Mouse (Mus musculus): ENCODE measurements around the gene Allc. TPM values are rescaled to one million over a fixed set of nuclear protein-coding genes. Genes with fewer than 3 reads are reported as not detected.

The Allc gene
- polyA plus RNA-seq, 1 experiment = 340 TPM

GRCm38 (mm10) chr12:28584036-28584435 lies 1.7 kb upstream of the Allc start:
- Histone ChIP-seq H3K4me1 (ENCODE audit: control insufficient read depth, insufficient read depth, low read length) (peaks cover 4% of the 10 kb centered on the region), H3K27me3 (ENCODE audit: control insufficient read depth, insufficient read depth, low read length) (no peaks in the 10 kb centered on the region), H3K27ac (ENCODE audit: control insufficient read depth, insufficient read depth, low read depth, low read length) (no peak overlapping the region), H3K4me3 (ENCODE audit: control insufficient read depth, low read depth, low read length) (no peak overlapping the region), H3K36me3 (ENCODE audit: control insufficient read depth, insufficient read depth, low read length) (no peaks in the 10 kb centered on the region)
- TF ChIP-seq CTCF (IDR thresholded peaks at IDR 0.05; ENCODE audit: control insufficient read depth, insufficient read depth, insufficient replicate concordance, low read depth, low read length) (no peak), POLR2A (IDR thresholded peaks at IDR 0.05; ENCODE audit: control insufficient read depth, low read depth, low read length) (no peak)

GRCm38 (mm10) chr12:28579132-28579531 lies 3.2 kb downstream of the Allc start:
- H3K36me3 ChIP-seq (ENCODE audit: control insufficient read depth, insufficient read depth, low read length) = no peaks in the 10 kb centered on the region
- peaks cover 4% of the 10 kb centered on the region for H3K4me1 ChIP-seq (ENCODE audit: control insufficient read depth, insufficient read depth, low read length)
- no peaks in the 10 kb centered on the region for H3K27me3 ChIP-seq (ENCODE audit: control insufficient read depth, insufficient read depth, low read length)
- H3K27ac ChIP-seq (ENCODE audit: control insufficient read depth, insufficient read depth, low read depth, low read length) = no peak overlapping the region
- peak overlapping the region; percentile 79 for H3K4me3 ChIP-seq (ENCODE audit: control insufficient read depth, low read depth, low read length)
- peak; percentile 76; the same call in 1 of the 2 replicates for TF ChIP-seq CTCF (IDR thresholded peaks at IDR 0.05; ENCODE audit: control insufficient read depth, insufficient read depth, insufficient replicate concordance, low read depth, low read length)
- TF ChIP-seq POLR2A (IDR thresholded peaks at IDR 0.05; ENCODE audit: control insufficient read depth, low read depth, low read length) = no peak

- no peaks in the 10 kb centered on the region for H3K27me3 ChIP-seq (ENCODE audit: control insufficient read depth, insufficient read depth, low read length)
- peaks cover 2% of the 10 kb centered on the region; the same call in 1 of the 2 replicates for H3K4me1 ChIP-seq (ENCODE audit: control insufficient read depth, insufficient read depth, low read length)
- no peaks in the 10 kb centered on the region for H3K36me3 ChIP-seq (ENCODE audit: control insufficient read depth, insufficient read depth, low read length)
- TF ChIP-seq POLR2A (IDR thresholded peaks at IDR 0.05; ENCODE audit: control insufficient read depth, low read depth, low read length) = no peak
- no peak for TF ChIP-seq CTCF (IDR thresholded peaks at IDR 0.05; ENCODE audit: control insufficient read depth, insufficient read depth, insufficient replicate concordance, low read depth, low read length)
- no peak overlapping the region for H3K27ac ChIP-seq (ENCODE audit: control insufficient read depth, insufficient read depth, low read depth, low read length)
- peak overlapping the region; percentile 11 for H3K4me3 ChIP-seq (ENCODE audit: control insufficient read depth, low read depth, low read length)
These were observed 4.2 kb downstream of the Allc start for GRCm38 (mm10) chr12:28578147-28578546.

GRCm38 (mm10) chr12:28575366-28576070 lies 6.8 kb downstream of the Allc start:
- TF ChIP-seq POLR2A (IDR thresholded peaks at IDR 0.05; ENCODE audit: control insufficient read depth, low read depth, low read length) (no peak), CTCF (IDR thresholded peaks at IDR 0.05; ENCODE audit: control insufficient read depth, insufficient read depth, insufficient replicate concordance, low read depth, low read length) (no peak)
- Histone ChIP-seq H3K4me1 (ENCODE audit: control insufficient read depth, insufficient read depth, low read length) (peaks cover 2% of the 10 kb centered on the region; the same call in 1 of the 2 replicates), H3K27ac (ENCODE audit: control insufficient read depth, insufficient read depth, low read depth, low read length) (no peak overlapping the region), H3K36me3 (ENCODE audit: control insufficient read depth, insufficient read depth, low read length) (no peaks in the 10 kb centered on the region), H3K4me3 (ENCODE audit: control insufficient read depth, low read depth, low read length) (no peak overlapping the region), H3K27me3 (ENCODE audit: control insufficient read depth, insufficient read depth, low read length) (no peaks in the 10 kb centered on the region)

- H3K27ac ChIP-seq (ENCODE audit: control insufficient read depth, insufficient read depth, low read depth, low read length) = no peak overlapping the region
- H3K36me3 ChIP-seq (ENCODE audit: control insufficient read depth, insufficient read depth, low read length) = no peaks in the 10 kb centered on the region
- TF ChIP-seq CTCF (IDR thresholded peaks at IDR 0.05; ENCODE audit: control insufficient read depth, insufficient read depth, insufficient replicate concordance, low read depth, low read length) (no peak), POLR2A (IDR thresholded peaks at IDR 0.05; ENCODE audit: control insufficient read depth, low read depth, low read length) (no peak)
These were observed 10.1 kb downstream of the Allc start for GRCm38 (mm10) chr12:28572241-28572640.

GRCm38 (mm10) chr12:28552299-28552698 lies 30.0 kb downstream of the Allc start, which contains the start of gene Dcdc2c:
Gene Dcdc2c, minus strand, starts transcription at chr12:28552399.
- H3K36me3 ChIP-seq (ENCODE audit: control insufficient read depth, insufficient read depth, low read length) = no peaks in the 10 kb centered on the region
- no peaks in the 10 kb centered on the region for H3K27me3 ChIP-seq (ENCODE audit: control insufficient read depth, insufficient read depth, low read length)
- no peak within 1 kb of the TSS for H3K27ac ChIP-seq (ENCODE audit: control insufficient read depth, insufficient read depth, low read depth, low read length)
- TF ChIP-seq POLR2A (IDR thresholded peaks at IDR 0.05; ENCODE audit: control insufficient read depth, low read depth, low read length) (peak; percentile 28; the same call in 1 of the 2 replicates), CTCF (IDR thresholded peaks at IDR 0.05; ENCODE audit: control insufficient read depth, insufficient read depth, insufficient replicate concordance, low read depth, low read length) (no peak)
- H3K4me3 ChIP-seq (ENCODE audit: control insufficient read depth, low read depth, low read length) = peak within 1 kb of the TSS; percentile 74
- H3K4me1 ChIP-seq (ENCODE audit: control insufficient read depth, insufficient read depth, low read length) = peaks cover 4% of the 10 kb centered on the region; the same call in 1 of the 2 replicates

More at GRCm38 (mm10) chr12:28572241-28572640, 10.1 kb downstream of the Allc start:
- Histone ChIP-seq H3K4me1 (ENCODE audit: control insufficient read depth, insufficient read depth, low read length) (no peaks in the 10 kb centered on the region), H3K4me3 (ENCODE audit: control insufficient read depth, low read depth, low read length) (no peak overlapping the region), H3K27me3 (ENCODE audit: control insufficient read depth, insufficient read depth, low read length) (no peaks in the 10 kb centered on the region)

GRCm38 (mm10) chr12:28551775-28552174 lies 30.5 kb downstream of the Allc start:
- peaks cover 4% of the 10 kb centered on the region; the same call in 1 of the 2 replicates for H3K4me1 ChIP-seq (ENCODE audit: control insufficient read depth, insufficient read depth, low read length)
- H3K36me3 ChIP-seq (ENCODE audit: control insufficient read depth, insufficient read depth, low read length) = no peaks in the 10 kb centered on the region
- no peak for TF ChIP-seq CTCF (IDR thresholded peaks at IDR 0.05; ENCODE audit: control insufficient read depth, insufficient read depth, insufficient replicate concordance, low read depth, low read length)
- TF ChIP-seq POLR2A (IDR thresholded peaks at IDR 0.05; ENCODE audit: control insufficient read depth, low read depth, low read length) = no peak
- peak overlapping the region; percentile 74 for H3K4me3 ChIP-seq (ENCODE audit: control insufficient read depth, low read depth, low read length)
- H3K27me3 ChIP-seq (ENCODE audit: control insufficient read depth, insufficient read depth, low read length) = no peaks in the 10 kb centered on the region
- no peak overlapping the region for H3K27ac ChIP-seq (ENCODE audit: control insufficient read depth, insufficient read depth, low read depth, low read length)
